Mouse (Mus musculus) megakaryocyte, embryonic 14.5 days (primary cell): ENCODE data around the gene Amigo2. TPM values are rescaled to one million over a fixed set of nuclear protein-coding genes. Genes with fewer than 3 reads are reported as not detected.
A peak's percentile ranks its signal among the peaks of the same experiment; 100 is the strongest.

Experiments used
- H3K27me3 ChIP-seq: replicated peaks from 2 replicates; pipeline ENCODE3; 2012; ENCODE audit warnings: inconsistent platforms
- H3K36me3 ChIP-seq: replicated peaks from 2 replicates; pipeline ENCODE3; 2012; ENCODE audit warnings: low read length, inconsistent platforms, mixed read lengths
- H3K4me1 ChIP-seq: 2 replicates; pipeline ENCODE4 v1.6.1; 2012; ENCODE audit warnings: inconsistent platforms
- H3K4me3 ChIP-seq: replicated peaks from 2 replicates; pipeline ENCODE3; 2012; ENCODE audit warnings: moderate library complexity, mild to moderate bottlenecking, inconsistent platforms
- H3K9me3 ChIP-seq: 2 replicates; pipeline ENCODE4 v1.6.1; 2012; ENCODE audit warnings: inconsistent platforms
- FLI1 ChIP-seq: IDR thresholded peaks from 2 replicates; pipeline ENCODE4 v1.6.1; 2012; ENCODE audit warnings: low read length, inconsistent platforms, mixed read lengths
- GATA1 ChIP-seq: IDR thresholded peaks from 3 replicates; pipeline ENCODE4 v1.6.1; 2012; ENCODE audit warnings: mixed read lengths, low read length, inconsistent platforms, borderline replicate concordance
- polyA plus RNA-seq: library from polyadenylated mRNA; stranded (reverse); fragments of >175 nt; gene quantifications from 2 replicates; pipeline ENCODE4 v1.2.3, GENCODE M21; 2012; ENCODE audit warnings: low replicate concordance; ENCODE audit not compliant: insufficient read depth

Amigo2 gene
- polyA plus RNA-seq, 1 experiment = not detected

- TF ChIP-seq GATA1 = no peak
- no peak for TF ChIP-seq FLI1
- Histone ChIP-seq H3K9me3 (peaks cover 13% of the 10 kb centered on the region), H3K4me1 (no peaks in the 10 kb centered on the region), H3K36me3 (no peaks in the 10 kb centered on the region), H3K4me3 (no peak overlapping the region), H3K27me3 (peaks cover 4% of the 10 kb centered on the region)
These were observed 8.7 kb upstream of the Amigo2 start for GRCm38 (mm10) chr15:97255800-97256199.

GRCm38 (mm10) chr15:97254375-97254774, 7.3 kb upstream of the Amigo2 start:
- TF ChIP-seq GATA1 (no peak), FLI1 (no peak)
- Histone ChIP-seq H3K36me3 (no peaks in the 10 kb centered on the region), H3K27me3 (peaks cover 16% of the 10 kb centered on the region), H3K4me3 (no peak overlapping the region), H3K9me3 (peaks cover 25% of the 10 kb centered on the region), H3K4me1 (no peaks in the 10 kb centered on the region)

DNA sequence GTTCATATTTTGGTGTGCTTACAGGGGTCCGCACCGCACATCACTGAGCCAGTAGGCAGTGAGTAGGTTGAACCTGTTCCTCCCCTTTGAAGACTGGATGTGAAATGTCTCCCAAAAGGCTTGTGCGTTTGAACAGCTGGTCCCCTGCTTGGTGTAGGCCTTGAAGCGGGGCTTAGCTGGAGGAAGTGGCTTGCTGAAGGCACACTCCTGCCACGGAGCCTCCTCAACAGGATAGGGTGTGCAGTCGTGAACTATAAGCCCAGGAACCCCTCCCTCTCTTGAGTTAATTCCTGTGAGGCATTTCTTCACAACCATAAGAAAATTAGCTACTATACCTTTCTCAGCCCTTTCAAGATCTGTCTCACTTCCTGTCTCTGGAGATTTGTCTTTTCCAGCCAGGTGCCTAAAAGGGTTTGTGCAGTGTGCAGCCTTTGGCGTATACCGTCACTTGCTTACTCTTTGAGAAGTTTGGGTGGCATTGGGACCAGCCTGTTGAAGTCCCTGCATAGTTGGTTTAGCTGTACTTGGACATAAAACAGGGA, 5.5 kb upstream of the Amigo2 start:
- H3K27me3 ChIP-seq = peaks cover 27% of the 10 kb centered on the region
- no peaks in the 10 kb centered on the region for H3K36me3 ChIP-seq
- no peak for TF ChIP-seq GATA1
- TF ChIP-seq FLI1 = no peak
- peaks cover 8% of the 10 kb centered on the region; the same call in 1 of the 2 replicates for H3K4me1 ChIP-seq
- no peak overlapping the region for H3K4me3 ChIP-seq
- peaks cover 33% of the 10 kb centered on the region for H3K9me3 ChIP-seq

GRCm38 (mm10) chr15:97249322-97249721, 2.2 kb upstream of the Amigo2 start:
- Histone ChIP-seq H3K9me3 (peaks cover 27% of the 10 kb centered on the region), H3K4me3 (no peak overlapping the region), H3K36me3 (no peaks in the 10 kb centered on the region), H3K4me1 (peaks cover 28% of the 10 kb centered on the region), H3K27me3 (peaks cover 58% of the 10 kb centered on the region)
- no peak for TF ChIP-seq GATA1
- TF ChIP-seq FLI1 = no peak

- peak overlapping the region; percentile 91 for H3K4me3 ChIP-seq
- TF ChIP-seq FLI1 = no peak
- TF ChIP-seq GATA1 = no peak
These were observed 1.2 kb upstream of the Amigo2 start for GRCm38 (mm10) chr15:97248296-97248695.

DNA sequence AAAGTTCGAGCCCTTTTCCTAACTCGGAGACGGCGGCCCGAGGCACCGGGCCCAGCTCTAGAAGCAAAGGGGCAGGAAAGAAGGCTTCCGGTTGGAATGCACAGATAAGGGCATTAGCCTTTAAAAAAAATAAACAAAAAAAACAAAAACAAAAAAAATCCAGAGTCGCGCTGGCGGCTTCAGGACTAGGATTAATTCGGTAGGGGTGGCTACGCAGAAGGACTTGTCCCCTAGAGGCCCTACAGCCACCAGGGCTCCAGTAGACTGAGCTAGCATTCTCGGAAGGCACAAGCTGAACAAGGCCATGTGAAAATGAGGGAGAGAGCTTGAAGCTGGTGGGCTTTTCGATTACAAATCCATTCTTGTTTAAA, 689 bp upstream of the Amigo2 start:
- peaks cover 28% of the 10 kb centered on the region for H3K4me1 ChIP-seq
- peak overlapping the region; percentile 91 for H3K4me3 ChIP-seq
- H3K27me3 ChIP-seq = peaks cover 73% of the 10 kb centered on the region
- TF ChIP-seq FLI1 (no peak), GATA1 (no peak)
- H3K9me3 ChIP-seq = peaks cover 27% of the 10 kb centered on the region
- no peaks in the 10 kb centered on the region for H3K36me3 ChIP-seq

More at GRCm38 (mm10) chr15:97248296-97248695, 1.2 kb upstream of the Amigo2 start:
- peaks cover 68% of the 10 kb centered on the region for H3K27me3 ChIP-seq
- peaks cover 27% of the 10 kb centered on the region for H3K9me3 ChIP-seq
- no peaks in the 10 kb centered on the region for H3K36me3 ChIP-seq
- H3K4me1 ChIP-seq = peaks cover 28% of the 10 kb centered on the region

DNA sequence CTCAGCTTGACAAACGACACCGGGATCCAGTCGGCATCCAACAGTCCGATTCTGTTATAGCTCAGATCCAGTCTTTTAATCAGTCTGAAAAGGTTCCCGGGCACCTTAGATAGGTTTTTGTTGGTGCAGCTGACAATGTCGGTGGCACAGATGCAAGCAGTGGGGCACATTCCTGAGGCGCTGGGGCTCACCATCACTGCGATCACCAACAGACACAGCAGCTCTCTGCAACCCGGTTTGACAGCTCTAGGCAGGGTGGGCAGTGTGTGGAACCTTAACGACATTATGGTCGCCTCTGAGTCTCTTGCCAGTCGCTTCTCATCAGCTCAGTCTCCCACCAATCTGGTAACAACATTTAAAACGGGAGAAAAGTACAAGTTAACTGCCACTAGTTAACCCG, 831 bp downstream of the Amigo2 start:
- peaks cover 28% of the 10 kb centered on the region for H3K4me1 ChIP-seq
- peaks cover 27% of the 10 kb centered on the region for H3K9me3 ChIP-seq
- peaks cover 75% of the 10 kb centered on the region for H3K27me3 ChIP-seq
- H3K36me3 ChIP-seq = no peaks in the 10 kb centered on the region
- TF ChIP-seq FLI1 = no peak
- no peak for TF ChIP-seq GATA1
- H3K4me3 ChIP-seq = peak overlapping the region; percentile 56

DNA sequence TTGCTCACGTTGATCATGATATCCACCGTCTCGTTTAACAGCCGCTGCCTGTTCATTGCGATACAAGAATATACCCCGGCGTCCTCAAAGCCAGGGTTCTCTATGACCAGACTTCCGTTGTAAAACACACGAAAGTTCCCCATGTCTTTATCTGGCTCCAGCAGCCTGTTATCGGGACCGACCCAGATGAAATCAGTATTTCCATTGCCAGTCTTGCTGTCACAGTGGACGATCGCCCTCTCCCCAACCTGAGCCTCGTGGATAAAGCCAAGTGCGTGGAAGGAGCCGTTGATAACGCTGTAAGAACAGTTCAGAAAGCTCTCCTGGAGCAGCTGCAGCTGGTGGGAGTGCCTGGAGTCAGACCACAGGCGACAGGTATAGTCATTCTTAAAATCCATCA, 1.7 kb downstream of the Amigo2 start:
- peaks cover 74% of the 10 kb centered on the region for H3K27me3 ChIP-seq

GRCm38 (mm10) chr15:97236943-97237342, 10.1 kb downstream of the Amigo2 start:
- TF ChIP-seq FLI1 = no peak
- TF ChIP-seq GATA1 = no peak
- Histone ChIP-seq H3K36me3 (no peaks in the 10 kb centered on the region), H3K27me3 (peaks cover 9% of the 10 kb centered on the region), H3K4me3 (no peak overlapping the region), H3K9me3 (peaks cover 9% of the 10 kb centered on the region), H3K4me1 (peaks cover 3% of the 10 kb centered on the region; the same call in 1 of the 2 replicates)

More for the DNA sequence above, 1.7 kb downstream of the Amigo2 start:
- Histone ChIP-seq H3K4me3 (peak overlapping the region; percentile 34), H3K9me3 (peaks cover 25% of the 10 kb centered on the region), H3K4me1 (peaks cover 28% of the 10 kb centered on the region), H3K36me3 (no peaks in the 10 kb centered on the region)
- TF ChIP-seq FLI1 (no peak), GATA1 (no peak)

DNA sequence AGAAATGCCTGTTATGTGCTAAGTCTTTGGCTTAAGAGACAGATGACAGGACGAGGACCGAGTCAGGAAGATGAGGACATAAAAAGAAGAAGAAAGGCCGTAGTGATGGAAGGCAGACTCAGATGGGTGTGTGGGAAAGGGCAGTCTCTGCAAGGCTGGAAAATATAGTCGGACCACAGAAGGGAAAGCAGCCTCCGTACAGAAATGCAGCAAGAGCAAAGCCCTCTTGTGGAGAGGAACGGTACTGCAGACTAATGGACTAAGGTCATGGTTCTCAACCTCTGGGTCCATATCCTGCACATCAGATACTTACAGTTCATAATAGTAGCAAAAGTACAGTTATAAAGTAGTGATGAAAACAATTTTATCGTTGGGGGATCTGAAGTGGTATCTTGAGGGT, 11.9 kb downstream of the Amigo2 start:
- Histone ChIP-seq H3K9me3 (peaks cover 26% of the 10 kb centered on the region), H3K4me1 (peaks cover 3% of the 10 kb centered on the region; the same call in 1 of the 2 replicates), H3K27me3 (peaks cover 4% of the 10 kb centered on the region), H3K36me3 (no peaks in the 10 kb centered on the region), H3K4me3 (peak overlapping the region; percentile 51)
- TF ChIP-seq GATA1 = no peak
- no peak for TF ChIP-seq FLI1
